Mouse (Mus musculus) lung, postnatal 0 days (tissue): Measurements from ENCODE around the gene Myo15b. TPM values are rescaled to one million over a fixed set of nuclear protein-coding genes. Genes with fewer than 3 reads are reported as not detected.

Experiments
- ATAC-seq: fragments of 200-750 bp; cut with Nextera tagmentation; 2 replicates; pipeline ENCODE4 v1.8.0; 2017; ENCODE audit warnings: moderate library complexity
- DNase-seq: peaks from one replicate; pipeline ENCODE4 v3.0.0-alpha.2; 2016; ENCODE audit warnings: low spot score
- H3K27ac ChIP-seq: fragments of 300-500 bp; sonication (generic); 2 replicates; pipeline ENCODE4 v1.5.1; 2014; ENCODE audit warnings: antibody characterized with exemption, mild to moderate bottlenecking, low read length, mixed read lengths
- H3K27me3 ChIP-seq: fragments of 300-500 bp; sonication (generic); replicated peaks from 2 replicates; pipeline ENCODE4 v1.6.1; 2014; ENCODE audit warnings: low read length, mixed read lengths; ENCODE audit not compliant: insufficient read depth
- H3K36me3 ChIP-seq: fragments of 300-500 bp; sonication (generic); 2 replicates; pipeline ENCODE4 v1.6.1; 2014; ENCODE audit warnings: low read length, mixed read lengths; ENCODE audit not compliant: insufficient read depth
- H3K4me1 ChIP-seq: fragments of 300-500 bp; sonication (generic); 2 replicates; pipeline ENCODE4 v1.6.1; 2014; ENCODE audit warnings: antibody characterized with exemption, low read depth, low read length, mixed read lengths; ENCODE audit not compliant: insufficient read depth
- H3K4me2 ChIP-seq: fragments of 300-500 bp; sonication (generic); replicated peaks from 2 replicates; pipeline ENCODE4 v1.6.1; 2014; ENCODE audit warnings: low read depth, mild to moderate bottlenecking, low read length, moderate library complexity, mixed read lengths
- H3K4me3 ChIP-seq: fragments of 300-500 bp; sonication (generic); 2 replicates; pipeline ENCODE4 v1.5.1; 2014; ENCODE audit warnings: low read depth, low read length
- H3K9ac ChIP-seq: fragments of 300-500 bp; sonication (generic); replicated peaks from 2 replicates; pipeline ENCODE4 v1.6.1; 2014; ENCODE audit warnings: low read depth, mild to moderate bottlenecking
- H3K9me3 ChIP-seq: fragments of 300-500 bp; sonication (generic); 2 replicates; pipeline ENCODE4 v1.6.1; 2016; ENCODE audit warnings: low read length, mixed read lengths
- CTCF ChIP-seq: IDR thresholded peaks from 2 replicates; pipeline ENCODE4 v1.5.1; 2016; ENCODE audit warnings: antibody characterized with exemption, mild to moderate bottlenecking
- EP300 ChIP-seq: IDR thresholded peaks from 2 replicates; pipeline ENCODE4 v1.6.1; 2016; ENCODE audit warnings: antibody characterized with exemption, mild to moderate bottlenecking, control low read depth
- WGBS: fragments of 180-500 bp; shearing (Covaris S2); extraction: QIAGEN DNeasy Blood & Tissue Kit; methylation state at CpG from one replicate; pipeline ENCODE4 v1.1.7; 2014; 5-methylcytosine and 5-hydroxymethylcytosine counted together
- polyA plus RNA-seq: library from polyadenylated mRNA; unstranded; fragments of >200 nt; fragmentation: Nextera tagmentation; extraction: Ambion mirVana; gene quantifications from 2 replicates; pipeline ENCODE4 v1.2.1, GENCODE M21; 2015

Gene Myo15b
- polyA plus RNA-seq, 1 experiment from 2014 or later = 0.57 TPM

GRCm38 (mm10) chr11:115830550-115831325, 27.5 kb upstream of the Myo15b start:
- H3K36me3 ChIP-seq = no peaks in the 10 kb centered on the region
- H3K9me3 ChIP-seq = no peaks in the 10 kb centered on the region
- peak overlapping the region; percentile 19 for H3K9ac ChIP-seq
- H3K4me3 ChIP-seq = no peak overlapping the region
- ATAC-seq = peak; percentile 8
- WGBS = 22% methylated on average over 24 of the region's 25 CpGs
- no peak for TF ChIP-seq EP300
- no peak for TF ChIP-seq CTCF
- peak overlapping the region; percentile 90 for H3K27ac ChIP-seq
- peak overlapping the region; percentile 29 for H3K4me2 ChIP-seq
- no peaks in the 10 kb centered on the region for H3K27me3 ChIP-seq
- DNase-seq = peak; percentile 32
- peaks cover 24% of the 10 kb centered on the region; the same call in 1 of the 2 replicates for H3K4me1 ChIP-seq

GRCm38 (mm10) chr11:115831518-115831917, 26.7 kb upstream of the Myo15b start:
- TF ChIP-seq EP300 (no peak), CTCF (no peak)
- no peaks in the 10 kb centered on the region for H3K27me3 ChIP-seq
- H3K9ac ChIP-seq = no peak overlapping the region
- 37% methylated on average over 3 of the region's 3 CpGs for WGBS
- H3K4me2 ChIP-seq = peak overlapping the region; percentile 29
- peaks cover 24% of the 10 kb centered on the region; the same call in 1 of the 2 replicates for H3K4me1 ChIP-seq
- no peak for ATAC-seq
- no peaks in the 10 kb centered on the region for H3K36me3 ChIP-seq
- H3K4me3 ChIP-seq = no peak overlapping the region
- DNase-seq = no peak
- H3K27ac ChIP-seq = peak overlapping the region; percentile 90
- H3K9me3 ChIP-seq = no peaks in the 10 kb centered on the region

GRCm38 (mm10) chr11:115832064-115832463, 26.1 kb upstream of the Myo15b start:
- peak overlapping the region; percentile 90 for H3K27ac ChIP-seq
- peaks cover 24% of the 10 kb centered on the region; the same call in 1 of the 2 replicates for H3K4me1 ChIP-seq
- 50% methylated on average over 6 of the region's 6 CpGs for WGBS
- DNase-seq = peak; percentile 62
- TF ChIP-seq CTCF (no peak), EP300 (no peak)
- no peaks in the 10 kb centered on the region for H3K9me3 ChIP-seq
- no peak overlapping the region for H3K9ac ChIP-seq
- peak overlapping the region; percentile 29 for H3K4me2 ChIP-seq
- ATAC-seq = peak; percentile 12; the same call in 1 of the 2 replicates
- H3K27me3 ChIP-seq = no peaks in the 10 kb centered on the region
- no peak overlapping the region for H3K4me3 ChIP-seq
- H3K36me3 ChIP-seq = no peaks in the 10 kb centered on the region

GRCm38 (mm10) chr11:115832523-115832922, 25.7 kb upstream of the Myo15b start:
- Histone ChIP-seq H3K4me3 (no peak overlapping the region), H3K27me3 (no peaks in the 10 kb centered on the region), H3K4me2 (peak overlapping the region; percentile 6; the same call in 1 of the 2 replicates), H3K4me1 (peaks cover 24% of the 10 kb centered on the region; the same call in 1 of the 2 replicates), H3K9ac (0 out of 2 replicates have a peak overlapping the region, but pooled peaks have one; percentile 4), H3K36me3 (no peaks in the 10 kb centered on the region), H3K27ac (peak overlapping the region; percentile 90), H3K9me3 (no peaks in the 10 kb centered on the region)
- ATAC-seq (0 out of 2 replicates have a peak, but pooled peaks have one; percentile 12), DNase-seq (peak; percentile 67)
- no peak for TF ChIP-seq EP300
- TF ChIP-seq CTCF = no peak
- 11% methylated on average over 8 of the region's 8 CpGs for WGBS

GRCm38 (mm10) chr11:115833021-115833513, 25.1 kb upstream of the Myo15b start:
- DNase-seq = peak; percentile 75
- no peak overlapping the region; the same call in 1 of the 2 replicates for H3K4me2 ChIP-seq
- H3K27me3 ChIP-seq = no peaks in the 10 kb centered on the region
- no peaks in the 10 kb centered on the region for H3K9me3 ChIP-seq
- H3K4me1 ChIP-seq = peaks cover 24% of the 10 kb centered on the region; the same call in 1 of the 2 replicates
- TF ChIP-seq EP300 (peak; percentile 79), CTCF (peak; percentile 35)
- no peaks in the 10 kb centered on the region for H3K36me3 ChIP-seq
- ATAC-seq = peak; percentile 42
- peak overlapping the region; percentile 90 for H3K27ac ChIP-seq
- 0 out of 2 replicates have a peak overlapping the region, but pooled peaks have one; percentile 4 for H3K9ac ChIP-seq
- WGBS = 19% methylated on average over 8 of the region's 8 CpGs
- no peak overlapping the region for H3K4me3 ChIP-seq

- Histone ChIP-seq H3K4me1 (peaks cover 22% of the 10 kb centered on the region; the same call in 1 of the 2 replicates), H3K27ac (peak overlapping the region; percentile 90), H3K4me3 (no peak overlapping the region), H3K9ac (no peak overlapping the region), H3K27me3 (no peaks in the 10 kb centered on the region), H3K4me2 (no peak overlapping the region), H3K9me3 (no peaks in the 10 kb centered on the region), H3K36me3 (no peaks in the 10 kb centered on the region)
- TF ChIP-seq EP300 = no peak
- TF ChIP-seq CTCF = no peak
- WGBS = 67% methylated on average over 6 of the region's 6 CpGs
- DNase-seq (no peak), ATAC-seq (no peak)
These were observed 24.2 kb upstream of the Myo15b start for GRCm38 (mm10) chr11:115834033-115834432.
